In genomic region chr19:29145421-29145820, GRCm38 (mm10) we compare ENCODE assay signal across 24 mouse cellular contexts.
"Had no signal": no experiment of that assay in that cellular context is flagged by ENCODE, and none has a peak within 500 bp of the region (broad histone marks: within the 10 kb centered on the region; RNA-seq: fewer than 3 reads in every experiment).

No protein-coding gene starts in this region.

- H3K4me1 ChIP-seq: intestine, embryonic 15.5 days; lung, embryonic 15.5 days; midbrain, embryonic 10.5 days; midbrain, embryonic 13.5 days; neural tube, embryonic 13.5 days; stomach, embryonic 15.5 days had no signal

- H3K27ac ChIP-seq: intestine, embryonic 15.5 days; kidney, embryonic 15.5 days; limb, embryonic 12.5 days; limb, embryonic 15.5 days; liver, embryonic 14.5 days; lung, embryonic 15.5 days; midbrain, embryonic 10.5 days; midbrain, embryonic 13.5 days; neural tube, embryonic 13.5 days; stomach, embryonic 15.5 days had no signal

- H3K9me3 ChIP-seq: intestine, embryonic 15.5 days; kidney, embryonic 15.5 days; limb, embryonic 12.5 days; limb, embryonic 15.5 days; lung, embryonic 15.5 days; megakaryocyte, embryonic 14.5 days; midbrain, embryonic 10.5 days; midbrain, embryonic 13.5 days; neural tube, embryonic 13.5 days; stomach, embryonic 15.5 days had no signal

- H3K27me3 ChIP-seq: intestine, embryonic 15.5 days; kidney, embryonic 15.5 days; limb, embryonic 12.5 days; limb, embryonic 15.5 days; lung, embryonic 15.5 days; megakaryocyte, embryonic 14.5 days; midbrain, embryonic 13.5 days; neural tube, embryonic 13.5 days; stomach, embryonic 15.5 days had no signal

- DNase-seq: kidney, adult 11 months; kidney, adult 8-10 months; kidney, postnatal 10 days; kidney, postnatal 36 days; left cerebral cortex, postnatal 4 days; lung, adult 18-20 months; right cerebral cortex, postnatal 25 days; spleen, adult 18-20 months; thymus, adult 18-20 months; thymus, postnatal 14 days; thymus, postnatal 4 days had no signal

- H3K9ac ChIP-seq: intestine, embryonic 15.5 days; kidney, embryonic 15.5 days; limb, embryonic 12.5 days; limb, embryonic 15.5 days; liver, embryonic 14.5 days; lung, embryonic 15.5 days; midbrain, embryonic 13.5 days; neural tube, embryonic 13.5 days; stomach, embryonic 15.5 days had no signal

- ATAC-seq: intestine, embryonic 15.5 days; midbrain, embryonic 13.5 days; midbrain, embryonic 16.5 days had no signal

- H3K4me2 ChIP-seq: intestine, embryonic 15.5 days; kidney, embryonic 15.5 days; limb, embryonic 12.5 days; limb, embryonic 15.5 days; lung, embryonic 15.5 days; midbrain, embryonic 13.5 days; neural tube, embryonic 13.5 days; stomach, embryonic 15.5 days had no signal

- H3K4me3 ChIP-seq: intestine, embryonic 15.5 days; kidney, embryonic 15.5 days; limb, embryonic 12.5 days; limb, embryonic 15.5 days; lung, embryonic 15.5 days; megakaryocyte, embryonic 14.5 days; midbrain, embryonic 10.5 days; midbrain, embryonic 13.5 days; myocyte; neural tube, embryonic 13.5 days; stomach, embryonic 15.5 days had no signal
